Mouse (Mus musculus) heart, embryonic 15.5 days (tissue): Measurements from ENCODE around the gene Spsb4. TPM values are rescaled to one million over a fixed set of nuclear protein-coding genes. Genes with fewer than 3 reads are reported as not detected.
"Not testable (repeated sequence)": the region's sequence is repeated elsewhere in the genome, so short reads cannot be mapped to it uniquely, and the experiment has no call there.

ENCODE experiments used
- ATAC-seq: fragments of 200-750 bp; cut with Nextera tagmentation; replicated peaks from 2 replicates; pipeline ENCODE4 v1.8.0; 2017; ENCODE audit warnings: low read depth, moderate TSS enrichment; ENCODE audit not compliant: insufficient number of reproducible peaks, insufficient read depth, low FRiP score
- H3K27ac ChIP-seq: fragments of 300-500 bp; sonication (generic); 2 replicates; pipeline ENCODE4 v1.5.1; 2015; ENCODE audit warnings: mild to moderate bottlenecking, inconsistent platforms
- H3K27me3 ChIP-seq: fragments of 300-500 bp; sonication (generic); 2 replicates; pipeline ENCODE4 v1.6.1; 2015; ENCODE audit warnings: inconsistent platforms
- H3K36me3 ChIP-seq: fragments of 300-500 bp; sonication (generic); 2 replicates; pipeline ENCODE4 v1.6.1; 2015; ENCODE audit warnings: mild to moderate bottlenecking, inconsistent platforms
- H3K4me1 ChIP-seq: fragments of 300-500 bp; sonication (generic); replicated peaks from 2 replicates; pipeline ENCODE4 v1.6.1; 2015; ENCODE audit warnings: inconsistent platforms
- H3K4me2 ChIP-seq: fragments of 300-500 bp; sonication (generic); 2 replicates; pipeline ENCODE4 v1.6.1; 2015; ENCODE audit warnings: inconsistent platforms, mild to moderate bottlenecking, moderate library complexity
- H3K4me3 ChIP-seq: fragments of 300-500 bp; sonication (generic); 2 replicates; pipeline ENCODE4 v1.5.1; 2015; ENCODE audit warnings: mild to moderate bottlenecking, inconsistent platforms
- H3K9ac ChIP-seq: fragments of 300-500 bp; sonication (generic); 2 replicates; pipeline ENCODE4 v1.6.1; 2015; ENCODE audit warnings: mild to moderate bottlenecking, inconsistent platforms
- H3K9me3 ChIP-seq: fragments of 300-500 bp; sonication (generic); replicated peaks from 2 replicates; pipeline ENCODE4 v1.6.1; 2016; ENCODE audit warnings: inconsistent platforms
- WGBS: fragments of 180-500 bp; shearing (Covaris S2); methylation state at CpG from one replicate; pipeline ENCODE4 v1.1.7; 2015; ENCODE audit warnings: mixed read lengths; 5-methylcytosine and 5-hydroxymethylcytosine counted together
- polyA plus RNA-seq: library from polyadenylated mRNA; unstranded; fragments of >200 nt; fragmentation: Nextera tagmentation; extraction: Ambion mirVana; gene quantifications from 2 replicates; pipeline ENCODE4 v1.2.1, GENCODE M21; 2015

The Spsb4 gene
- polyA plus RNA-seq, 1 experiment from 2014 or later = 48.1 TPM

DNA sequence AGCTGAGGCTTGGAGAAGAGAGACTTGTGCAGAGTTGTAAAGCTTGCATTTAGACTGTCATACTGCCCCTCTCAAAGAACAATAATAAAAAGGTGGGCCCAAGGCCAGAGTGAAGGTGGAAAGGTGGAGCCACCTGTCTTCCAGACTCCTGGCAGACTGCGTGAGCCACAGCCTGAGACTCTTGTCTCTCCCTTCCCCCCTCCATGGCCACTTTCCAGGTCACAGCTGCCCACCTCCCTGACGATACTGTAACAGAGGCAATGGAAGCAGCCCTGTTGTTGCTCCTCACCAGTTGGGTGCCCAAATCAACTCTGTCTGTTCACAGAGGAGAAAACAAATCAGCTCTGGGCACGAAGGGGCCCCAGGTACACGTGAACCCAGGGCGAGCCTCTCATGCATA is 71.5 kb downstream of the Spsb4 start:
- Histone ChIP-seq H3K4me1 (peaks cover 49% of the 10 kb centered on the region), H3K36me3 (no peaks in the 10 kb centered on the region), H3K27me3 (no peaks in the 10 kb centered on the region), H3K4me2 (no peak overlapping the region), H3K4me3 (no peak overlapping the region), H3K27ac (peak overlapping the region; percentile 17; the same call in 1 of the 2 replicates), H3K9me3 (no peaks in the 10 kb centered on the region), H3K9ac (no peak overlapping the region)
- 56% methylated on average over 5 of the region's 5 CpGs for WGBS
- ATAC-seq = no peak

DNA sequence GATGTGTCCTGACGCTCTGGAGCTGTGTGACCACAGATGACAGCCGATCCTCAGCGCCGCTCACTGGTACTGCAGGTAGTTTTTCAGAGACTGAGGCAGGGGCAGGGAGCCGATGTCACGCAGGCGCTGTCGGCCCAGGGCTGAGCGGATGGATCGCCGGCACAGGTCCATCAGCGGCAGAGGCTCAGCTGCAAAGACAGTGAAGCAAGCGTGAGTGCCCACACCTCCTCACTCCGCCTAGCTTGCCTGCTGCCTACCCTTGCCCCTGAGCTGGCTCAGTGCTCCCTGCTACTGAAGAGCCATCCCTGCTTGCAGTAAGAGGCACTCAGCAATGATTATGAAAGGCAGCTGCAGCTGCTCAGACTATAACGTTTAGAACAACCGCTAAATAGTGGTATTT is 74.1 kb downstream of the Spsb4 start:
- H3K27ac ChIP-seq = no peak overlapping the region
- no peak overlapping the region for H3K4me3 ChIP-seq
- H3K9me3 ChIP-seq = no peaks in the 10 kb centered on the region
- H3K4me1 ChIP-seq = peaks cover 27% of the 10 kb centered on the region
- no peak overlapping the region for H3K4me2 ChIP-seq
- H3K9ac ChIP-seq = no peak overlapping the region
- H3K27me3 ChIP-seq = no peaks in the 10 kb centered on the region
- ATAC-seq = no peak
- WGBS = 61% methylated on average over 16 of the region's 16 CpGs
- H3K36me3 ChIP-seq = peaks cover 5% of the 10 kb centered on the region; the same call in 1 of the 2 replicates

DNA sequence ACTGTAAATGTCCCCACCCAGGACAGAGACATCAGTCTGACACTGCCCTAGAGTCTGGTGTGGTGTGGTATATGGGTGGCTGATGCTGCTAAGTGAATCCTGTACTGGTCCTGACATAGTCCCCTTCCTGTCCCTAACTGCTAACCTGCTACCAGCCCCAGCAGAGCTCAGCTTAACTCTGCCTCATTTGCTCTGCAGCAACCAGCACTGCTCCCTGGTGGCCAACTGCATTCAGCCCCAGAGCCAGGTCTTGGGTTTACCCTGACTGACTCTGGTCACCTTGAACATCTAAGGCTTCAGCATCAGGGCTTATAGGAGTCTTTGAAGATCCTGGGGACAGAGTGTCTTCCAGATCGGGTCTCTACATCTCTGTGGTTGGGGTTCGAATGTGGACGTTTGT is 75.7 kb downstream of the Spsb4 start:
- 88% methylated on average over 3 of the region's 3 CpGs for WGBS
- no peak overlapping the region for H3K4me2 ChIP-seq
- peaks cover 11% of the 10 kb centered on the region for H3K4me1 ChIP-seq
- H3K4me3 ChIP-seq = no peak overlapping the region
- H3K27me3 ChIP-seq = no peaks in the 10 kb centered on the region
- H3K36me3 ChIP-seq = peaks cover 5% of the 10 kb centered on the region; the same call in 1 of the 2 replicates
- no peak overlapping the region for H3K27ac ChIP-seq
- H3K9ac ChIP-seq = no peak overlapping the region
- no peak for ATAC-seq
- no peaks in the 10 kb centered on the region for H3K9me3 ChIP-seq

DNA sequence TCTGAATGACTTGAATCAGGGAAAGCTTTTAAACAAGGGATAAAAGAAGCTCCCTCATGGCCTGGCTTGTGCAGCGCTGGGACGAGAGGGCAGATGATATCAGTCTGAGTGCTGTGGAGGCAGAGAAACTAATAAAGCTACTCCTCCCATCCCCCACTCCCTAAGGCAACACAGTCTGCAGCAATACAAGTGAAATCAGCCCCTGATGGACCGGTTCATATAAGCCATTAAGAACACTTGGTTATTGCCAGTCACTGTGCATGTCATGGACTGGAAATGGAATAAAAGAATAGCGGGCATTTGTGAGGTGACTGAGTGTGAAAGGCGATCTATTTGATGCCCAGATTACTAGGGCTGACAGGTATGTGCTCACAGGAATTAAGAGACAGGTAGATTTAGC is 79.8 kb downstream of the Spsb4 start:
- 76% methylated on average over 5 of the region's 5 CpGs for WGBS
- Histone ChIP-seq H3K27me3 (peaks cover 9% of the 10 kb centered on the region; the same call in 1 of the 2 replicates), H3K4me1 (no peaks in the 10 kb centered on the region), H3K27ac (no peak overlapping the region), H3K4me2 (no peak overlapping the region), H3K4me3 (no peak overlapping the region), H3K36me3 (peaks cover 5% of the 10 kb centered on the region; the same call in 1 of the 2 replicates), H3K9me3 (no peaks in the 10 kb centered on the region), H3K9ac (no peak overlapping the region)
- ATAC-seq = no peak

DNA sequence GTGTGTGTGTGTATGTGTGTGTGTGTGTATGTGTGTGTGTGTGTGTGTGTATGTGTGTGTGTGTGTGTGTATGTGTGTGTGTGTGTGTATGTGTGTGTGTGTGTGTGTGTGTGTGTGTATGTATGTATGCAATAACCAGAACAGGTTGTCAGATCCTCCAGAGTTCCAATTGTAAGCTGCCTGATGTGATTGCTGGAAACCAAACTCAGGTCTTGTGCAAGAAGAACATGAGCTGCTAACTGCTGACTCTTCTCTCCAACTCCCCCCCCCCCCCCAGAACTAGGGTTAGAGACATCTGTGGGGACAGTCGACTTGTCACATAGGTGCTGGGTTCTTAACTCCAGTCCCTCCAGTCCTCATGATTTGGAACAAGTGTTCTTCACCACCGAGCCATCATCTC is 82.2 kb downstream of the Spsb4 start:
- H3K4me3 ChIP-seq, H3K36me3 ChIP-seq, ATAC-seq, H3K9ac ChIP-seq, H3K4me1 ChIP-seq, H3K9me3 ChIP-seq, H3K27ac ChIP-seq, H3K4me2 ChIP-seq: not testable (repeated sequence)
- WGBS = 82% methylated on average over 2 of the region's 2 CpGs
- peaks cover 15% of the 10 kb centered on the region for H3K27me3 ChIP-seq

DNA sequence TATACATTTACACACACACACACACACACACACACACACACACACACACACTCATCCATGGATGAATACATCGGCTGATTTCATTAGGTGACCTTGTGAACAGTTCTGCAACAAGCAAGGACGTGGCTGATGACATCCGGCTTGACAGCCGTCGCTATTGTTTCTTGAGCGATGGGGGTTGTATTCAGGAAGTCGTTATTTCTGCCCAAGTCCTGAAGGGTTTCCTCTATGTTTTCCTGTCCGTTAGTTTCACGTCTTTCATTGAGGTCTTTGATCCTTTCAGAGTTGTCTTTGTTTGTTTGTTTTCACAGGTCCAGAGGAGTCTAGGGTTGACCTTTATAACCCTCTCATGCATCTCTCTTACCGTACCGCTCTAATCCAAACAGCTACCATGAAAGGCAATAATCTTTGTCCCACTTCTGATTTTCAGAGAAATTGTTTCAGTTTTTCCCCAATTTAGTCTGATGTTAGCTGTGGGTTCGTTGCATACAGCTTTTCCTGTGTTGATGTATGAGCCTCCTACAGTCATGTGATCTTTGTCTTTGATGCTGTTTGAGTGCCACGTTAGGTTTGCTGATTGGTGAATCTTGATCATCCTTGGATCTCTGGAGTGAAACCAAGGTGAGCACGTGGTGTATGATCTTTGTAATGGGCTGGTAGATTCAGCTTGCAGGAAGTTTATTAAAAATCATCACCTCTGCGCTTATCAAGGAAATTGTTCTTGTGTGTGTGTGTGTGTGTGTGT is 82.9 kb downstream of the Spsb4 start:
- no peak overlapping the region for H3K9ac ChIP-seq
- 49% methylated on average over 15 of the region's 15 CpGs for WGBS
- peaks cover 15% of the 10 kb centered on the region for H3K27me3 ChIP-seq
- H3K36me3 ChIP-seq = no peaks in the 10 kb centered on the region
- H3K9me3 ChIP-seq = no peaks in the 10 kb centered on the region
- ATAC-seq = no peak
- H3K4me2 ChIP-seq = no peak overlapping the region
- no peak overlapping the region for H3K4me3 ChIP-seq
- no peaks in the 10 kb centered on the region for H3K4me1 ChIP-seq
- no peak overlapping the region for H3K27ac ChIP-seq

DNA sequence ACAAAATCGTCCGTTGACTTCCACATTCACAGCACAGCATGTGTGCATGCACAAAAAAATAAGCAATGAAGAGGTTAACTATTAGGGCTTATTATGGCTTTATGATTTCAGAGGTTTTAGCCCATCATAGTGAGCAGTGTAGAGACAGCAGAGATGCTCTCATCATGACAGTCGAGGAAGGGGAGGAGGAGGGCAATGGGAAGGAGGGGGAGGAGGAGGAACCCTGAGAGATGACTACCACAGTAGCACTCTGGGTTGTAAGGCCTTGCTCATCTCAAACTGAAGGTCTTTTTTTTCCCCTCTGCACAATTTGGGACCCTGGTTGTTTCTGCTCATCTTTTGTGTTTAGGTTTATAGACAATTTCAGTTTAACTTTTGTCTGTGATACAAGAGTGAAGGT is 83.8 kb downstream of the Spsb4 start:
- Histone ChIP-seq H3K36me3 (no peaks in the 10 kb centered on the region), H3K4me2 (no peak overlapping the region), H3K4me3 (no peak overlapping the region), H3K9ac (no peak overlapping the region), H3K9me3 (no peaks in the 10 kb centered on the region), H3K27ac (no peak overlapping the region), H3K4me1 (no peaks in the 10 kb centered on the region), H3K27me3 (peaks cover 15% of the 10 kb centered on the region)
- ATAC-seq = no peak
- WGBS = 77% methylated on average over 3 of the region's 3 CpGs

DNA sequence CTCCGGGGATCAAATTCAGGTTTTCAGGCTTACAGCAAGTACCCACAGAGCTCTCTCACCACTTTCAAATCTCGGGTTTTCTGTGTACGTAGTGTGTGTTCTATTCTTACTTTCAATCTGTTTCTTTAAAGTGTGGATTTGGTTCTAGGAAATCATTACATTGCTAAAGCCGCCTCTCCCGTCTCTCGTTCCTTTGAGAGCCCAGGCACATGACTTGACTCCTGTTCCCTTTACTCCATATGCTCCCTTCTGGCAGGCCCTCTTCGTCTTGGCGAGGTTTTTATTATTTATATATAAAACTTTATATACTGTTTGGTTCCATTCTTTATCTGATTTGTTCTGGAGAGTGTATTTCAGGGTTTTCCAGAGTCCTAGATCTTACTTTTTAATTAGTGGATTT is 85.9 kb downstream of the Spsb4 start:
- Histone ChIP-seq H3K4me3 (no peak overlapping the region), H3K9ac (no peak overlapping the region), H3K36me3 (no peaks in the 10 kb centered on the region), H3K4me1 (no peaks in the 10 kb centered on the region), H3K4me2 (no peak overlapping the region), H3K27me3 (peaks cover 15% of the 10 kb centered on the region), H3K9me3 (no peaks in the 10 kb centered on the region), H3K27ac (no peak overlapping the region)
- ATAC-seq = no peak
- WGBS = 88% methylated on average over 8 of the region's 8 CpGs

DNA sequence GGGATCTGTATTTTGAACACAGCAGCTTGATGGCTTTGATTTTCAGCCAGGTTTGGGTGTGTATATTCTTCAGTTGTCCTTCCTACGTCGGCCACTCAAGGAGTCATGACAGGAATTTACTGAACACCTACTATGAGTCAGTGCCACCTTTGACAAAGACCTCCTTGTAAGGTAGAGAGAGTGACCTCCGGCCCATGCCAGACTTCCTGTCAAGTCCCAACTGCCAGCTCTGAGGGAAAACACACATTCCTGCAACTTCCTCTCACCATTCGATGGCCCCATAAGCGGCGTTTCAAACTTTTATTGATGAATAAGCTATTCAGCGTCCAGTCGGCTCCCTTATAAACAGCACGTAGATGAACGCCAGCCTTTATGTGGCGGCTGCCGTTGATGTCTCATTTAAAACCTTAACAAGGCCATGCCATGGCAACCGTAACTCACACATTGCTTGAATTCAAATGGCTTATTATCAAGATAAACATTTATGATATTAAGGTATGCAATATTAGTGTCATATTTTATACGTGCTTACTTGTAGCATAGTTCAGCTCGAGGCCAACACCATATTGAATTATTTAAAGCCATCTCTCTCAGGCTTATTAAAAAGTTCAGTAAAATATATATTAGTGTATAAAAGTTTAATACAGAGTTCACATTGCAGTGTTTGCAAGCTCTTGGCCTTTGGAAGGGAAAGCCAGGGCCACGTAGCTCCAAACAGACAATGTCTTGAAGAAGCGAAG is 94.9 kb downstream of the Spsb4 start:
- H3K9ac ChIP-seq = no peak overlapping the region
- no peak for ATAC-seq
- no peaks in the 10 kb centered on the region for H3K4me1 ChIP-seq
- H3K27ac ChIP-seq = no peak overlapping the region
- no peaks in the 10 kb centered on the region for H3K9me3 ChIP-seq
- 0 out of 2 replicates have a peak, but pooled peaks cover 7% of the 10 kb centered on the region for H3K27me3 ChIP-seq
- H3K4me2 ChIP-seq = no peak overlapping the region
- H3K36me3 ChIP-seq = no peaks in the 10 kb centered on the region
- WGBS = 75% methylated on average over 17 of the region's 17 CpGs
- H3K4me3 ChIP-seq = no peak overlapping the region

DNA sequence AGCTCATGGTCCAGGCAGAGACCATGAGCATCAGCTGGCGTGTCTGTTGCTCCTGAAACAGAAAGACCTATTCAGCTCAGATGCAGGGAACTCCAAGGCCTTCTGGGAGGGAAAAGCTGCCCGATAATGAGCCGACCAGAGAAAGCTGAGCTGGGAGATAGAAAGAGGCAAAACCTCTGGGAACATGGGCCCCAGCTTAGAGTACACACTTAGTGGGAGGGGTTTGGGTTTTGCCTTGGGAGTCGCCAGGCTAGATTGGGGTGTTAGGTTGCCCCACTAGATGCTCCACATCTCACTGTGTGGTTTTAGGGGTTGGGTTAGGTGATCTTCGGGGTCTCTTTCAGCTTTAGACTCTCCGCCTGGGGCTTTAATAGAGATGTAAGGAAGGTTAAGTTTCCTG is 95.5 kb downstream of the Spsb4 start:
- ATAC-seq = no peak
- Histone ChIP-seq H3K4me3 (no peak overlapping the region), H3K9ac (no peak overlapping the region), H3K4me2 (no peak overlapping the region), H3K9me3 (no peaks in the 10 kb centered on the region), H3K27me3 (0 out of 2 replicates have a peak, but pooled peaks cover 7% of the 10 kb centered on the region), H3K27ac (no peak overlapping the region), H3K36me3 (no peaks in the 10 kb centered on the region), H3K4me1 (no peaks in the 10 kb centered on the region)
- 69% methylated on average over 6 of the region's 6 CpGs for WGBS

DNA sequence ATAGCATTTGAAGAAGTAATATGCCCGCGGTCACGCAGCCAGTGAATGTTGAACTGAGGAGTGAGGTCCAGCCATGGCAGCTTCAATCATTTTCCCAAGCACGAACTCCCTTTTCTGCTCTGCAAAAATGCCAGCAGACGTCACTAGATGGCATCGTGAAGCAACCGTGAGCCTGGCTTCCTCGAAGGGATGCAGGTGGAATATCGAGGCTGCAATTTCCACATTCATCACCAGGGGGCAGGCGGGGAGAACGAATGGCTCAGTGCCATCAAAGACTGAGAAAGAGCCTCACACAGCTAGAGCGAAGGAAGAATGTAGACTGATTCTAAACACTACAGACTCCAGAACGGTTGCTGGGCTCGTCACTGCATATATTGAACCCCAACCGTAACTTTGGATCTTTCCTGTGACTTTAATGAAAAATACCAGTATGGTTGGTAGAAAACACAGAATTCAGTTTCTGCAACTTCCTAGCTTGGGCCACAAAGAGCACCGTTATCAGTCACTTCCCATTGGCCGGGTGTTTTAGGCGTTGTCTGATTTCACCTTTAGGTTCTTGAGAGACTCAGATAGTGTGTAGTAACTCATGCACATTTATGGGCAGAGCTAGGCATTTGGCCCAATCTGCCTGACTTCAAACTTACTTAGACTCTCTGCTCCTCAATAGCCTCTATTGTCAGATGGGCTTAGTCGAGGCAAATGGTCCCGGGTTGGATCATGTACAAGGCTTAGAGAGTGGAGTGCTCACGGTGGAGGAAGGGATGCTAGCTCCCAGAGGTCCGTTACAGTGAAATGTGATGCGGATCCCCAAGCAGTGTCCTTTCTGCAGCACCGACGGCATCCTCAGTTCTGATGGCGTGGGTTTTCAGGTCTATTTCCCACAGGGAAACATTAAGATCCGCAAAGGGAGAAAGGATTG is 101.8 kb downstream of the Spsb4 start:
- peak; percentile 73 for ATAC-seq
- Histone ChIP-seq H3K27ac (no peak overlapping the region), H3K4me3 (no peak overlapping the region), H3K9ac (no peak overlapping the region), H3K4me2 (0 out of 2 replicates have a peak overlapping the region, but pooled peaks have one; percentile 8), H3K36me3 (no peaks in the 10 kb centered on the region), H3K27me3 (no peaks in the 10 kb centered on the region), H3K4me1 (0 out of 2 replicates have a peak, but pooled peaks cover 5% of the 10 kb centered on the region), H3K9me3 (no peaks in the 10 kb centered on the region)
- 33% methylated on average over 27 of the region's 27 CpGs for WGBS
